Mouse (Mus musculus) limb, embryonic 15.5 days (tissue): ENCODE results near the gene Odf3l1. TPM values are rescaled to one million over a fixed set of nuclear protein-coding genes. Genes with fewer than 3 reads are reported as not detected.
A peak's percentile ranks its signal among the peaks of the same experiment; 100 is the strongest.

Experiments
- ATAC-seq: fragments of 200-750 bp; cut with Nextera tagmentation; 2 replicates; pipeline ENCODE4 v1.8.0; 2017; ENCODE audit warnings: low read depth, moderate TSS enrichment; ENCODE audit not compliant: insufficient number of reproducible peaks, low FRiP score, low TSS enrichment
- H3K27ac ChIP-seq: fragments of 300-500 bp; sonication (generic); 2 replicates; pipeline ENCODE4 v1.5.1; 2015; ENCODE audit warnings: moderate library complexity, mild to moderate bottlenecking, inconsistent platforms
- H3K27me3 ChIP-seq: fragments of 300-500 bp; sonication (generic); 2 replicates; pipeline ENCODE4 v1.6.1; 2015; ENCODE audit warnings: inconsistent platforms
- H3K36me3 ChIP-seq: fragments of 300-500 bp; sonication (generic); 2 replicates; pipeline ENCODE4 v1.6.1; 2015; ENCODE audit warnings: inconsistent platforms
- H3K4me1 ChIP-seq: fragments of 300-500 bp; sonication (generic); 2 replicates; pipeline ENCODE4 v1.6.1; 2015; ENCODE audit warnings: inconsistent platforms
- H3K4me2 ChIP-seq: fragments of 300-500 bp; sonication (generic); 2 replicates; pipeline ENCODE4 v1.6.1; 2015; ENCODE audit warnings: mild to moderate bottlenecking, inconsistent platforms
- H3K4me3 ChIP-seq: fragments of 300-500 bp; sonication (generic); 2 replicates; pipeline ENCODE4 v1.5.1; 2015; ENCODE audit warnings: mild to moderate bottlenecking, inconsistent platforms
- H3K9ac ChIP-seq: fragments of 300-500 bp; sonication (generic); 2 replicates; pipeline ENCODE4 v1.6.1; 2015; ENCODE audit warnings: inconsistent platforms
- H3K9me3 ChIP-seq: fragments of 300-500 bp; sonication (generic); 2 replicates; pipeline ENCODE4 v1.6.1; 2016; ENCODE audit warnings: inconsistent platforms
- WGBS: fragments of 180-500 bp; shearing (Covaris S2); methylation state at CpG from one replicate; pipeline ENCODE4 v1.1.7; 2015; 5-methylcytosine and 5-hydroxymethylcytosine counted together
- polyA plus RNA-seq: library from polyadenylated mRNA; unstranded; fragments of >200 nt; fragmentation: Nextera tagmentation; extraction: Ambion mirVana; gene quantifications from 2 replicates; pipeline ENCODE4 v1.2.1, GENCODE M21; 2015

Odf3l1 gene
- polyA plus RNA-seq, 1 experiment from 2014 or later: 1.00 TPM

DNA sequence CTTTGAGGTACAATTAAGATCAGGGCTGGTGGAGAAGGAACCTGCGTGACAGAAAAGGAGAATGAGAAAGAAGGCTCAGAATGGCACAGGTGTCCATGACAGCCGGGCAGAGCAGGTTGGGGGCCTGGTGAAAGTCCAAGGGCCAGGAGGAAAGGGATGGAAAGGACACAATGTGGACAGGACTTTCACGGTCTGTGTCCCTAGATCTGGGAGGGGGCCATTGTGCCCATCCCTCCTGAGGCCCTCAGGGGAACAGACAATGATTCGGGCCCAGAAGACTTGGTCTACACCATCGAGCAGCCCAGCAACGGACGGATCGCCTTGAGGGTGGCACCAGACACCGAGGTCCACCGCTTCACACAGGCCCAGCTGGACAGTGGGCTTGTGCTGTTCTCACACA lies 27.6 kb upstream of the Odf3l1 start:
- Histone ChIP-seq H3K36me3 (peaks cover 85% of the 10 kb centered on the region), H3K4me2 (no peak overlapping the region), H3K4me3 (no peak overlapping the region), H3K9ac (no peak overlapping the region), H3K4me1 (peaks cover 19% of the 10 kb centered on the region), H3K9me3 (no peaks in the 10 kb centered on the region), H3K27me3 (no peaks in the 10 kb centered on the region; the same call in 1 of the 2 replicates), H3K27ac (peak overlapping the region; percentile 13; the same call in 1 of the 2 replicates)
- 88% methylated on average over 10 of the region's 10 CpGs for WGBS
- no peak for ATAC-seq

DNA sequence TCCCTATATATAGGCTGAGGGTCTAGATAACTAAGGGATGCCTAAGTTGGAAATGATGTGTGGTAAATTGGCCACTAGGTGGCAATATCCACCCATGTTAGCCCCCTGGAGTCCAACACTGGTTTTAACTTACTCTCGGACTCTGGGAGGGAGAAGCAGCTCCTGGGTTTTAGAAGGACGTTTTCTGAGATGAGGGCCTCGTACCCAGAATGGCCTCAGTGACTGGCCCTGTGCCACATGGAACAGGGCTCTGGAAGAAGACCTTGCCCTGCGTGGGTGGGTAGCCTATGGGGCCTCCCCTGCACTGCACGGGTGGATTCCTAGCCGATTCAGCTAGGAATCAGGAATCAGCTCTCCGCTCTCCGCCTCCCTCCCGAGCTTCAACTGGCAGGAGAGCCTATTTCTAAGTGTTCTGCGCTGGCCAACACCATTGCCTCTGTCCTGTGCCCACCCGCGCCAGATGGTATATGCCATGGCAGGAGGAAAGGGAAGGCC lies 27.1 kb upstream of the Odf3l1 start:
- Histone ChIP-seq H3K36me3 (peaks cover 85% of the 10 kb centered on the region), H3K4me3 (peak overlapping the region; percentile 5; the same call in 1 of the 2 replicates), H3K4me1 (peaks cover 19% of the 10 kb centered on the region), H3K27me3 (no peaks in the 10 kb centered on the region; the same call in 1 of the 2 replicates), H3K9me3 (no peaks in the 10 kb centered on the region), H3K9ac (no peak overlapping the region), H3K4me2 (no peak overlapping the region), H3K27ac (peak overlapping the region; percentile 13; the same call in 1 of the 2 replicates)
- 33% methylated on average over 12 of the region's 12 CpGs for WGBS
- 0 out of 2 replicates have a peak, but pooled peaks have one; percentile 18 for ATAC-seq

DNA sequence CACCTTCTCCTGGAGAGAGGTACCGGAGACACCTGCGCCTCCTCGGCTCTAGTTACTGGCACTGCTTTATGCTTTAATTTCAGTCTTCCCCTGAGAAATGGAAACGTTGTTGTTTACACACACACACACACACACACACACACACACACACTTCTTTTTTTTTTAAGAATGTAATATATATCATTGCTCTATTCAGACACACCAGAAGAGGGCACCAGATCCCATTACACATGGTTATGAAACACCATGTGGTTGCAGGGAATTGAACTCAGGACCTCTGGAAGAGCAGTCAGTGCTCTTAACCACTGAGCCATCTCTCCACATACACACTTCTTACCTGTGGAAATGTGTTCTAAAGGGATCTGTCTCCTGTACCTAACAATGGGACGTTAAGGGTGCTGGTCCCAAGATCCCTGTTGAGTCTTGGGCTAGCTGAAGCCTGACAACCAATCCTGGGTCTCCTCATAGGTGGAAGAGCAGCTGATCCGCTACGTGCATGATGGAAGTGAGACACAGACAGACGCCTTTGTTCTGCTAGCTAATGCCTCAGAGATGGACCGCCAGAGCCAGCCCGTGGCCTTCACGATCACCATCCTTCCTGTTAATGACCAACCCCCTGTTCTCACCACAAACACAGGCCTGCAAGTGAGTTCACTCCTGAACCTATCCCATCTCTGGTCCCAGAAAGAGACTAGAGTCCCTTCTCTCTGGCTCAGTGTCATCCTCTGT lies 26.2 kb upstream of the Odf3l1 start:
- WGBS: 70% methylated on average over 11 of the region's 11 CpGs
- Histone ChIP-seq H3K27ac (no peak overlapping the region), H3K27me3 (no peaks in the 10 kb centered on the region; the same call in 1 of the 2 replicates), H3K9me3 (no peaks in the 10 kb centered on the region), H3K4me1 (peaks cover 19% of the 10 kb centered on the region), H3K4me2 (no peak overlapping the region), H3K36me3 (peaks cover 89% of the 10 kb centered on the region), H3K9ac (no peak overlapping the region), H3K4me3 (no peak overlapping the region)
- ATAC-seq: no peak

- 15% methylated on average over 14 of the region's 14 CpGs for WGBS
- Histone ChIP-seq H3K9ac (no peak overlapping the region), H3K36me3 (peaks cover 95% of the 10 kb centered on the region), H3K27ac (no peak overlapping the region), H3K4me2 (no peak overlapping the region), H3K4me3 (no peak overlapping the region), H3K27me3 (no peaks in the 10 kb centered on the region; the same call in 1 of the 2 replicates), H3K4me1 (peaks cover 19% of the 10 kb centered on the region), H3K9me3 (no peaks in the 10 kb centered on the region)
- ATAC-seq: no peak
Measured at GRCm38 (mm10) chr9:56889817-56890216, 25.3 kb upstream of the Odf3l1 start.

GRCm38 (mm10) chr9:56887581-56887980 lies 23.1 kb upstream of the Odf3l1 start:
- Histone ChIP-seq H3K27ac (no peak overlapping the region), H3K9me3 (no peaks in the 10 kb centered on the region), H3K9ac (no peak overlapping the region), H3K27me3 (no peaks in the 10 kb centered on the region; the same call in 1 of the 2 replicates), H3K4me2 (no peak overlapping the region), H3K36me3 (peaks cover 87% of the 10 kb centered on the region), H3K4me3 (no peak overlapping the region), H3K4me1 (peaks cover 25% of the 10 kb centered on the region)
- 94% methylated on average over 16 of the region's 16 CpGs for WGBS
- ATAC-seq: no peak

GRCm38 (mm10) chr9:56886601-56887000 lies 22.1 kb upstream of the Odf3l1 start:
- ATAC-seq: no peak
- Histone ChIP-seq H3K36me3 (peaks cover 78% of the 10 kb centered on the region), H3K9ac (no peak overlapping the region), H3K4me3 (no peak overlapping the region), H3K4me2 (no peak overlapping the region), H3K4me1 (peaks cover 27% of the 10 kb centered on the region), H3K9me3 (no peaks in the 10 kb centered on the region), H3K27ac (no peak overlapping the region), H3K27me3 (no peaks in the 10 kb centered on the region; the same call in 1 of the 2 replicates)
- WGBS: 89% methylated on average over 15 of the region's 15 CpGs

- H3K27ac ChIP-seq: no peak overlapping the region
- peaks cover 73% of the 10 kb centered on the region for H3K36me3 ChIP-seq
- H3K9ac ChIP-seq: no peak overlapping the region
- peaks cover 31% of the 10 kb centered on the region for H3K4me1 ChIP-seq
- ATAC-seq: no peak
- H3K9me3 ChIP-seq: no peaks in the 10 kb centered on the region
- H3K27me3 ChIP-seq: no peaks in the 10 kb centered on the region; the same call in 1 of the 2 replicates
- H3K4me2 ChIP-seq: no peak overlapping the region
- no peak overlapping the region for H3K4me3 ChIP-seq
- 56% methylated on average over 13 of the region's 13 CpGs for WGBS
Measured at GRCm38 (mm10) chr9:56886113-56886512, 21.6 kb upstream of the Odf3l1 start.

DNA sequence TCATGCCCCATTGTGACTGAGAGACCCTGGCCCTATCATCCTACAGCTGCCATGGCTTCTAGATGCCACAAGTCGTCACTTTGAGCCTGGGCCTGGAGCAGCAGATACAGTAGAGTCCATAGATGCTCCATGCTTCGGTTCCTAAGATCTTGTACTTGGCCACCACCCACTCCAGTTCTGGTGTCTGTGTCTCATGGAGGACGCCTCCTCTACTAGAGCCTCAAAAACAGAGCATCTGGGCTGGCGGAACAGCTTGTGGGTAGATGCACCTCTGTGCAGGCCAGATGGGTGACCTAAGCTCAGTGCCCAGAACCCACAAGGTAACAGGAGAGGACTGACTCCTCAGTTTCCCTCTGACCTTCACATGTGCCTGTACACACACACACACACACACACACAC lies 19.8 kb upstream of the Odf3l1 start:
- no peak overlapping the region for H3K27ac ChIP-seq
- H3K27me3 ChIP-seq: no peaks in the 10 kb centered on the region
- peaks cover 59% of the 10 kb centered on the region for H3K36me3 ChIP-seq
- 89% methylated on average over 4 of the region's 4 CpGs for WGBS
- no peak overlapping the region for H3K4me3 ChIP-seq
- no peak for ATAC-seq
- no peaks in the 10 kb centered on the region for H3K9me3 ChIP-seq
- no peak overlapping the region for H3K9ac ChIP-seq
- H3K4me2 ChIP-seq: no peak overlapping the region
- H3K4me1 ChIP-seq: peaks cover 42% of the 10 kb centered on the region

- H3K27ac ChIP-seq: peak overlapping the region; percentile 76; the same call in 1 of the 2 replicates
- H3K4me2 ChIP-seq: no peak overlapping the region
- H3K4me3 ChIP-seq: no peak overlapping the region
- H3K9ac ChIP-seq: no peak overlapping the region
- WGBS: 72% methylated on average over 7 of the region's 7 CpGs
- H3K4me1 ChIP-seq: peaks cover 49% of the 10 kb centered on the region
- H3K9me3 ChIP-seq: no peaks in the 10 kb centered on the region
- H3K36me3 ChIP-seq: peaks cover 50% of the 10 kb centered on the region
- no peak for ATAC-seq
- H3K27me3 ChIP-seq: no peaks in the 10 kb centered on the region
Measured at GRCm38 (mm10) chr9:56883470-56883869, 19.0 kb upstream of the Odf3l1 start.

DNA sequence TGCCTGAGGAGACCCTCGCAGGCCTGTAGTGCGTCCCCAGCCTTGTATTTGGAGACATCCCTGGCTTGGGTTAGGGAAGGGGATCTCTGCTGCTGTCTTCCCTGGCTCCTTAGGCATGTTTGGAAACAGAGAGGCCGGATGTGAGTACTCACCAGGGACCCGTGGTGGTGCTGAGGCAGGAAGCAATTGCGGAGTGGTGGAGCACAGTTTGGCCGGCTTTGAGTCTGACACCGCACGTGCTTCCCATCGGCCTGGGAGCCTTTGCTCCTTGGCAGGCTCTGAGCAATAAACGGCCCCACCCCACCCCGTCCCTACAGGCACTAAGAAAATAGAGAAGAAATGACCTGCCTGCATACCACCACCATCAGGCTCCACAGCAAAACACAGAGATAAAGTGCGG lies 18.3 kb upstream of the Odf3l1 start:
- Histone ChIP-seq H3K27ac (peak overlapping the region; percentile 76), H3K9ac (no peak overlapping the region), H3K36me3 (peaks cover 44% of the 10 kb centered on the region), H3K27me3 (no peaks in the 10 kb centered on the region), H3K4me2 (no peak overlapping the region), H3K9me3 (no peaks in the 10 kb centered on the region), H3K4me1 (peaks cover 49% of the 10 kb centered on the region), H3K4me3 (no peak overlapping the region)
- WGBS: 34% methylated on average over 12 of the region's 12 CpGs
- peak; percentile 18; the same call in 1 of the 2 replicates for ATAC-seq

DNA sequence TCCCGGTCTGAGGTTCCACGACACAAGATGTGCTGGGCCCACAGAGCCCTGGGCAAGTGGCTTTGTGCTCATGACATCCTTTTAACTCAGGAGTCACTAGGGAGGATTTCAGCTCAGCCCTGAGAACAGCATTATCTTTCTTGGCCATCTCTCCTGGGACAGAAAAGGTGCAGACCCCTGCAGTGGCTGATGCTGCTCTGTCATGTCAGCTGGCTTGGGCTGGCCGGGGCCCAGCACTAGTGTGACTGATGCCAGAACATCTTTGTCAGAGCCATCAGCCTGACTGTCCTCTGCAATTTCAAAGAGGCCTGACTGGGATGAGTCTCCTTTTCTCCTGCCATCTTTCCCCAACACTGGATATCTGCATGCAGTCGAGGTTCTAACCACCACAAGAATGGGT lies 17.8 kb upstream of the Odf3l1 start:
- no peak overlapping the region for H3K4me3 ChIP-seq
- no peak overlapping the region for H3K4me2 ChIP-seq
- ATAC-seq: no peak
- peaks cover 38% of the 10 kb centered on the region for H3K36me3 ChIP-seq
- H3K27me3 ChIP-seq: no peaks in the 10 kb centered on the region
- WGBS: 51% methylated on average over 4 of the region's 4 CpGs
- peaks cover 53% of the 10 kb centered on the region for H3K4me1 ChIP-seq
- H3K9ac ChIP-seq: no peak overlapping the region
- H3K9me3 ChIP-seq: no peaks in the 10 kb centered on the region
- H3K27ac ChIP-seq: peak overlapping the region; percentile 76

- H3K4me2 ChIP-seq: no peak overlapping the region
- H3K9me3 ChIP-seq: no peaks in the 10 kb centered on the region
- no peaks in the 10 kb centered on the region for H3K27me3 ChIP-seq
- no peak overlapping the region for H3K4me3 ChIP-seq
- peaks cover 37% of the 10 kb centered on the region for H3K36me3 ChIP-seq
- H3K9ac ChIP-seq: no peak overlapping the region
- H3K27ac ChIP-seq: peak overlapping the region; percentile 76
- peak; percentile 56 for ATAC-seq
- WGBS: 75% methylated on average over 3 of the region's 3 CpGs
- H3K4me1 ChIP-seq: peaks cover 60% of the 10 kb centered on the region
Measured at GRCm38 (mm10) chr9:56881539-56882082, 17.1 kb upstream of the Odf3l1 start.
